Mouse (Mus musculus) testis, adult 2 months (tissue): ENCODE data around the gene Efcab14. TPM values are rescaled to one million over a fixed set of nuclear protein-coding genes. Genes with fewer than 3 reads are reported as not detected.

Experiments
- H3K27ac ChIP-seq: fragments of 200-500 bp; 2 replicates; pipeline ENCODE4 v1.5.1; 2012; ENCODE audit warnings: low read depth, low read length; ENCODE audit not compliant: control insufficient read depth, insufficient read depth
- H3K27me3 ChIP-seq: fragments of 200-500 bp; 2 replicates; pipeline ENCODE4 v1.6.1; 2012; ENCODE audit warnings: mild to moderate bottlenecking, low read length, moderate library complexity; ENCODE audit not compliant: control insufficient read depth, insufficient read depth
- H3K36me3 ChIP-seq: fragments of 200-500 bp; 2 replicates; pipeline ENCODE4 v1.6.1; 2012; ENCODE audit warnings: mild to moderate bottlenecking, low read length; ENCODE audit not compliant: control insufficient read depth, insufficient read depth
- H3K4me1 ChIP-seq: fragments of 200-500 bp; 2 replicates; pipeline ENCODE4 v1.6.1; 2012; ENCODE audit warnings: low read length; ENCODE audit not compliant: control insufficient read depth, insufficient read depth
- H3K4me3 ChIP-seq: fragments of 200-500 bp; 2 replicates; pipeline ENCODE4 v1.5.1; 2012; ENCODE audit warnings: low read depth, mild to moderate bottlenecking, low read length, moderate library complexity, mixed read lengths; ENCODE audit not compliant: control insufficient read depth
- CTCF ChIP-seq: fragments of 200-500 bp; IDR thresholded peaks from 2 replicates; pipeline ENCODE4 v1.5.1; 2012; ENCODE audit warnings: low read depth, mild to moderate bottlenecking, inconsistent platforms, low read length, moderate library complexity; ENCODE audit not compliant: control insufficient read depth, insufficient read depth, insufficient replicate concordance
- POLR2A ChIP-seq: fragments of 200-500 bp; IDR thresholded peaks from 2 replicates; pipeline ENCODE4 v1.6.1; 2012; ENCODE audit warnings: low read depth, mild to moderate bottlenecking, inconsistent platforms, low read length, moderate library complexity; ENCODE audit not compliant: control insufficient read depth
- polyA plus RNA-seq: library from polyadenylated mRNA; depleted of rRNA; stranded (reverse); fragments of >200 nt; gene quantifications from 2 replicates; pipeline ENCODE4 v1.2.3, GENCODE M21; 2012; rRNA removed

The Efcab14 gene
- 18.3 and 21.8 TPM in 2 replicates for polyA plus RNA-seq

- no peaks in the 10 kb centered on the region for H3K27me3 ChIP-seq
- peaks cover 5% of the 10 kb centered on the region for H3K4me1 ChIP-seq
- H3K4me3 ChIP-seq, result peak within 1 kb of the TSS; percentile 97
- H3K36me3 ChIP-seq, result peaks cover 2% of the 10 kb centered on the region; the same call in 1 of the 2 replicates
- TF ChIP-seq POLR2A (peak; percentile 82), CTCF (no peak)
- H3K27ac ChIP-seq, result peak within 1 kb of the TSS; percentile 92
Observed at GRCm38 (mm10) chr4:115737551-115738041, at the start of gene Efcab14. Efcab14 (plus strand) TSS chr4:115737744.

- H3K4me1 ChIP-seq, result no peaks in the 10 kb centered on the region
- H3K4me3 ChIP-seq, result no peak overlapping the region
- no peak for TF ChIP-seq POLR2A
- no peak for TF ChIP-seq CTCF
- H3K36me3 ChIP-seq, result no peaks in the 10 kb centered on the region
- no peak overlapping the region for H3K27ac ChIP-seq
- no peaks in the 10 kb centered on the region for H3K27me3 ChIP-seq
Observed at GRCm38 (mm10) chr4:115701468-115701867, 36.1 kb upstream of the Efcab14 start.

DNA sequence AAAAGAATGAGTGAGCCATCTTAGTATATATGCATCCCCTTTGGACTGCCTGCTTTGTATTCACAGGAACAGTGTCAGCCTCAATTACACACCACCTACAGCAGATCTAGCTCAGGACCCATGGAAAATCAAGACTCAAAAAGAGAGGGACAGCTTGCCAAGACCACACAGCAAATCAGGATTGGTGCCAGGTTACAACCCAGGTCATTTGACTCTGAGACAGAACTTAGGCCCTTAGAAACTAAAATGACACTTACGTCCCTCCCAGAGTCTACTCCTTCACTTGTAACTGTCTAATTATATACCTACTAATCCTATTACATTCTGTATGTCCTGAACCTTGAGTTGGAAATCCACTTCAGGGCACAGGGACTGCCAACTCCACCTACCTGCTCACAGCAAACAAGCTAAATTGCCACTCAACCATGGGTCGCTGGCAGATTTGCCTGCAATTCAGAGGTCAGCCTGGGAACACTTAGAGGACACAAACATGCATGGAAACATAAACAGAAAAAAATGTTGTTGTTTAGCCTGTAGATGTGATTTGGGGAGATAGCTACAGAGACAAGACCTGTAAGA lies 33.5 kb upstream of the Efcab14 start:
- Histone ChIP-seq H3K4me3 (no peak overlapping the region), H3K27me3 (no peaks in the 10 kb centered on the region), H3K36me3 (no peaks in the 10 kb centered on the region), H3K27ac (no peak overlapping the region), H3K4me1 (no peaks in the 10 kb centered on the region)
- TF ChIP-seq CTCF (no peak), POLR2A (no peak)

GRCm38 (mm10) chr4:115708974-115709593 lies 28.5 kb upstream of the Efcab14 start:
- H3K4me3 ChIP-seq, result no peak overlapping the region
- TF ChIP-seq CTCF (no peak), POLR2A (no peak)

GRCm38 (mm10) chr4:115709792-115710418 lies 27.6 kb upstream of the Efcab14 start:
- no peak overlapping the region for H3K27ac ChIP-seq
- no peaks in the 10 kb centered on the region for H3K27me3 ChIP-seq
- H3K4me3 ChIP-seq, result no peak overlapping the region
- H3K36me3 ChIP-seq, result no peaks in the 10 kb centered on the region
- TF ChIP-seq CTCF (peak; percentile 69; the same call in 1 of the 2 replicates), POLR2A (no peak)
- H3K4me1 ChIP-seq, result no peaks in the 10 kb centered on the region

More at GRCm38 (mm10) chr4:115708974-115709593, 28.5 kb upstream of the Efcab14 start:
- no peak overlapping the region for H3K27ac ChIP-seq
- H3K27me3 ChIP-seq, result no peaks in the 10 kb centered on the region
- H3K36me3 ChIP-seq, result no peaks in the 10 kb centered on the region
- H3K4me1 ChIP-seq, result no peaks in the 10 kb centered on the region

GRCm38 (mm10) chr4:115728721-115729120 lies 8.8 kb upstream of the Efcab14 start:
- no peaks in the 10 kb centered on the region for H3K27me3 ChIP-seq
- no peaks in the 10 kb centered on the region for H3K36me3 ChIP-seq
- TF ChIP-seq CTCF (no peak), POLR2A (no peak)
- no peak overlapping the region for H3K4me3 ChIP-seq
- no peaks in the 10 kb centered on the region for H3K4me1 ChIP-seq
- H3K27ac ChIP-seq, result no peak overlapping the region

DNA sequence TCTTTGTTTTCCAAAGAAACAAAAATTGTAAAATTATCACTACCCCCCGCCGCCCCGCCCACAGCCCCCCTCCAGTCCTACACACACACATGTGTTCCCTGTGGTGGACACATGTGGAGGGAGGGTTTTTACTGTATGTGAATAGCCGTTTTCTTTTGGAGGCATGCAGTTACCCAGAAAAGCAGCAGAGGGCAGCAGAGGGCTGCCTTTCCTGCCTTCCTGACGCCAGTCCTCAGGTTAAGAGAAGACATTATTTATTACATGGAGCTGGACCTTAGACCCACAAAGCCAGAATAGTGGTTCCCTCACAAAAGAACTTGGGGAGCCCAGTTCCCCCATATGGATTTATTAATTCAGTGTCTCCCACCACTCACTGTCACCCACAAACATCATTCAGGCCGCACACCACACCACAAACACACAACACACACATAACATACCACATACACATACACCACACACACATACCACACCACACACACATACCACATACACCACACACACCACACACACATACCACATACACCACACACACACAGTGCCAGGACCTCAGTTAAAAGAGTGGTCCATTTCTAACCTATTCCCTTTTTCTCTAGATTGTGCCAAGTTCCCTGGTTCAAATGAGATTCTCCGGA lies 5.8 kb upstream of the Efcab14 start:
- no peaks in the 10 kb centered on the region for H3K36me3 ChIP-seq
- H3K27ac ChIP-seq, result no peak overlapping the region
- H3K4me1 ChIP-seq, result no peaks in the 10 kb centered on the region
- no peak for TF ChIP-seq POLR2A
- TF ChIP-seq CTCF, result peak; percentile 88
- no peak overlapping the region for H3K4me3 ChIP-seq
- H3K27me3 ChIP-seq, result no peaks in the 10 kb centered on the region
